Mouse (Mus musculus) hindbrain, embryonic 13.5 days (tissue): ENCODE measurements around the gene Atp8a2. TPM values are rescaled to one million over a fixed set of nuclear protein-coding genes. Genes with fewer than 3 reads are reported as not detected.

ENCODE experiments used
- ATAC-seq: fragments of 200-750 bp; cut with Nextera tagmentation; 2 replicates; pipeline ENCODE4 v1.8.0; 2017; ENCODE audit warnings: moderate TSS enrichment; ENCODE audit not compliant: low FRiP score
- H3K27ac ChIP-seq: fragments of 300-500 bp; sonication (generic); 2 replicates; pipeline ENCODE4 v1.5.1; 2015; ENCODE audit warnings: inconsistent platforms, mild to moderate bottlenecking, moderate library complexity
- H3K27me3 ChIP-seq: fragments of 300-500 bp; sonication (generic); 2 replicates; pipeline ENCODE4 v1.6.1; 2015; ENCODE audit warnings: mild to moderate bottlenecking, inconsistent platforms
- H3K36me3 ChIP-seq: fragments of 300-500 bp; sonication (generic); 2 replicates; pipeline ENCODE4 v1.6.1; 2015; ENCODE audit warnings: mild to moderate bottlenecking, inconsistent platforms
- H3K4me1 ChIP-seq: fragments of 300-500 bp; sonication (generic); replicated peaks from 2 replicates; pipeline ENCODE4 v1.6.1; 2015; ENCODE audit warnings: inconsistent platforms
- H3K4me2 ChIP-seq: fragments of 300-500 bp; sonication (generic); 2 replicates; pipeline ENCODE4 v1.6.1; 2015; ENCODE audit warnings: inconsistent platforms, mild to moderate bottlenecking, moderate library complexity
- H3K4me3 ChIP-seq: fragments of 300-500 bp; sonication (generic); 2 replicates; pipeline ENCODE4 v1.5.1; 2015; ENCODE audit warnings: mild to moderate bottlenecking, inconsistent platforms
- H3K9ac ChIP-seq: fragments of 300-500 bp; sonication (generic); 2 replicates; pipeline ENCODE4 v1.6.1; 2015; ENCODE audit warnings: mild to moderate bottlenecking, inconsistent platforms
- H3K9me3 ChIP-seq: fragments of 300-500 bp; sonication (generic); 2 replicates; pipeline ENCODE4 v1.6.1; 2016; ENCODE audit warnings: inconsistent platforms
- WGBS: fragments of 180-500 bp; shearing (Covaris S2); methylation state at CpG from one replicate; pipeline ENCODE4 v1.1.7; 2015; 5-methylcytosine and 5-hydroxymethylcytosine counted together
- polyA plus RNA-seq: library from polyadenylated mRNA; unstranded; fragments of >200 nt; fragmentation: Nextera tagmentation; extraction: Ambion mirVana; gene quantifications from 2 replicates; pipeline ENCODE4 v1.2.1, GENCODE M21; 2015

Atp8a2 gene
- polyA plus RNA-seq, 1 experiment from 2014 or later, result 33.6 TPM

DNA sequence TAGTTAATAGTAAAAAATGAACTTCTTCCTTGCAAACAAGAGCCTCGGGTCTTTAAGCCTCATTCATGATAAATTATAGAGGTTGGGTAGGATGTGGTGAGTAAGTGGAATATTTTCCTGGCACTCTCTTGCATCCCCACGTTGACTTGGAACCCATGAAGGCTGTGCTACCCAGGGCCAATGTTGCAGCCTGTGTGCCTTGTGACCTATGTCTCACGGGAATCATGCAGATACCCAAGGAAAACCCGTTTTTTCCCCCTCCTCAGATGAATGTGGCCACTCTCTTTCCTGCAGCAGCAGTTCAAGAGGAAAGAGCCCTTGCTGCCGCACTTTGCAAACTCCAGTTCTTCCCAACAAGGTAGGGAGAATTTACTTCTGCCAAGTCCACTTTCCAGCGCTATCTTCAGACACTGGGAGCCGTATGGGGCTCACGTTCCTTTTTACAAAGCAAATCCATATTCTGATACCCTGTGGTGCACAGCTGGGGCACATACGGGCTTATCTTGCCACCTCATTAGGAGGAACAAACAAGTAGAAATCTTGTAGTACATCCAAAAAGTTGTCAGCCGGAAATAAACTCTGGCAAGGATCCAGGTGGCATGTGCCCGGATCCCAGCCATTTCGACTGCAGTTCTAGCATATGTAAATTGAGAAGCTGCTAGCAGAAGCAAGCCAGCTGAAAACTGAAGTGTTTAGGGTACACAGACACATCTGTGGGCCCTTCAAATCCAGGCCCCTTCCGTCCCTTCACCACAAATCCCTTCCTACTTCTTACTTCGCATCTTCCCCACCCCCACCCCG, 309.7 kb downstream of the Atp8a2 start:
- no peak overlapping the region for H3K27ac ChIP-seq
- WGBS, result 51% methylated on average over 15 of the region's 15 CpGs
- no peak overlapping the region for H3K4me2 ChIP-seq
- no peak overlapping the region for H3K9ac ChIP-seq
- ATAC-seq, result no peak
- no peak overlapping the region for H3K4me3 ChIP-seq
- peaks cover 11% of the 10 kb centered on the region for H3K4me1 ChIP-seq
- 0 out of 2 replicates have a peak, but pooled peaks cover 3% of the 10 kb centered on the region for H3K27me3 ChIP-seq
- H3K36me3 ChIP-seq, result no peaks in the 10 kb centered on the region
- H3K9me3 ChIP-seq, result no peaks in the 10 kb centered on the region

DNA sequence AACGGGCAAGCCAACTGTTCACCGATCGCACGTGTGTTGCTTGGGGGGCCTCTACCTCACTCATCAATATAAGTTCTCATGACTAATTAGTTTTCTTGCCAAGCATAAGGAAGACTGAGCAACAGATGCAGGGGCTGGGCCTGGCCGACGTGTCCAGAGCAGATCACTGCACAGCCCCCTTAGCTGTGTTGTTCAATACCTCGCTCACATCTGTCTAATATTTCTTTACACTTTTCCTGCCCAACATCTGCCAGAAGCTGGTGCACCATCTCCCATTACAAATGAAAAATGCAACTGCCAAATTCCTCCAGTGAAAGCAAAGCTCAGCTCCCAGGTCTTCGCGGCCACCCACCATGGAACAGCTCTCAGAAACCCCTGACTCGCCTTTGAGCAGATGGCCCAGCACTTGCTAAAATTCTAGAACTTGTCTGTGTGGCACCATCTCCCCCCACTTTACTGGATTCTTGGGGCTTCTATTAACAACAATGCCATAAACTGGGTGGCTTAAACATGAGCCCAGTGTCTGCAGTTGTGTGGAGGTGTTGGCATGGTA, 313.4 kb downstream of the Atp8a2 start:
- no peak for ATAC-seq
- 87% methylated on average over 10 of the region's 10 CpGs for WGBS
- H3K27ac ChIP-seq, result no peak overlapping the region
- no peak overlapping the region for H3K4me2 ChIP-seq
- H3K4me1 ChIP-seq, result peaks cover 11% of the 10 kb centered on the region
- H3K36me3 ChIP-seq, result no peaks in the 10 kb centered on the region
- H3K9ac ChIP-seq, result no peak overlapping the region
- 0 out of 2 replicates have a peak, but pooled peaks cover 3% of the 10 kb centered on the region for H3K27me3 ChIP-seq
- no peak overlapping the region for H3K4me3 ChIP-seq
- H3K9me3 ChIP-seq, result no peaks in the 10 kb centered on the region

DNA sequence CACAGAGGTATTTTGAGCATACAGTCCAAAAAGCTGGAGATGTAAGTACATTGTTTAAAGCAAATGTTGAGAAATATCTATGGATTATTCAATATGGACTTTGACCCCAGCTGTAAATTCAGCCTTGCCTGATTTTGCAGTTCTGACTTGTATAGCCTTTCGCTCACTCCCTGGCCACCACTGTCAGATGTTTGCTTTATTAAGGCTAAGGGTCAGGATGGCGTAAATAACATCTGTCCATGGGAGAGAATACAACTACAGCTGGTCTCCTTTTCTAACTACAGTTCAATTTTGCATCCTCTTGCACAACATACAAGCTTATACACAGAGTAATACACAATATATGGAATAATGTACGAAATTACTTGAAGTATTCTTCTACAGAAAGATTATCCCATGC, 316.1 kb downstream of the Atp8a2 start:
- H3K4me1 ChIP-seq, result no peaks in the 10 kb centered on the region
- H3K9me3 ChIP-seq, result no peaks in the 10 kb centered on the region
- no peak overlapping the region for H3K27ac ChIP-seq
- H3K4me2 ChIP-seq, result no peak overlapping the region
- no peak for ATAC-seq
- no peaks in the 10 kb centered on the region for H3K27me3 ChIP-seq
- H3K9ac ChIP-seq, result no peak overlapping the region
- H3K36me3 ChIP-seq, result no peaks in the 10 kb centered on the region
- no peak overlapping the region for H3K4me3 ChIP-seq
- 88% methylated on average over 3 of the region's 3 CpGs for WGBS

GRCm38 (mm10) chr14:59878248-59878647, 318.7 kb downstream of the Atp8a2 start:
- Histone ChIP-seq H3K9me3 (no peaks in the 10 kb centered on the region), H3K36me3 (no peaks in the 10 kb centered on the region), H3K4me2 (no peak overlapping the region), H3K4me1 (no peaks in the 10 kb centered on the region), H3K27me3 (no peaks in the 10 kb centered on the region), H3K4me3 (no peak overlapping the region), H3K9ac (no peak overlapping the region), H3K27ac (no peak overlapping the region)
- ATAC-seq, result no peak
- WGBS, result 94% methylated on average over 3 of the region's 3 CpGs

- Histone ChIP-seq H3K4me3 (no peak overlapping the region), H3K4me2 (no peak overlapping the region), H3K4me1 (no peaks in the 10 kb centered on the region), H3K27me3 (no peaks in the 10 kb centered on the region), H3K27ac (no peak overlapping the region), H3K36me3 (no peaks in the 10 kb centered on the region), H3K9ac (no peak overlapping the region), H3K9me3 (no peaks in the 10 kb centered on the region)
- ATAC-seq, result no peak
- 87% methylated on average over 2 of the region's 2 CpGs for WGBS
Measured at GRCm38 (mm10) chr14:59876525-59876924, 320.5 kb downstream of the Atp8a2 start.

DNA sequence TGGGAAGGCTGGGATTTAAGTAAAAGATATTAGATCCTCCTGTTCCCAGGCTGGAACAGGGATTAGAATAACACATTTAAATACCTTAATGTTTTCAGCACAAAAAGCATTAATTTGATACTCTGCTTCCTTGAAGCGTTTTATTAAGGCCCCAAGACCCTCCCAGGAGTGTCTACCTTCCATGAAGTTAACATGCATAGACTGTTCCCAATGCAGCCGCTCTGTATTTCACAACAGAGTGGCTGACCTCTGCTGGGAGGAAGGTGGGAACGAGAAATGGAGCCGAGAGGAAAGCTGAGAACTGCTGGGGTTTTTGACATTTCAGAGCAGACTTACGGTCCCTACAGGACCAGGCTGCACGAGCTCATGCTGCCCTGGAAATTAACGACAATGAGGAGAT, 328.6 kb downstream of the Atp8a2 start:
- no peak overlapping the region for H3K9ac ChIP-seq
- 69% methylated on average over 7 of the region's 7 CpGs for WGBS
- peak overlapping the region; percentile 46; the same call in 1 of the 2 replicates for H3K27ac ChIP-seq
- no peak overlapping the region for H3K4me3 ChIP-seq
- H3K27me3 ChIP-seq, result no peaks in the 10 kb centered on the region
- no peak overlapping the region for H3K4me2 ChIP-seq
- H3K36me3 ChIP-seq, result peaks cover 4% of the 10 kb centered on the region; the same call in 1 of the 2 replicates
- H3K4me1 ChIP-seq, result peaks cover 7% of the 10 kb centered on the region; the same call in 1 of the 2 replicates
- no peak for ATAC-seq
- H3K9me3 ChIP-seq, result 0 out of 2 replicates have a peak, but pooled peaks cover 3% of the 10 kb centered on the region

- H3K4me1 ChIP-seq, result peaks cover 7% of the 10 kb centered on the region
- 59% methylated on average over 7 of the region's 7 CpGs for WGBS
- ATAC-seq, result no peak
Measured at GRCm38 (mm10) chr14:59867749-59868148, 329.2 kb downstream of the Atp8a2 start.

DNA sequence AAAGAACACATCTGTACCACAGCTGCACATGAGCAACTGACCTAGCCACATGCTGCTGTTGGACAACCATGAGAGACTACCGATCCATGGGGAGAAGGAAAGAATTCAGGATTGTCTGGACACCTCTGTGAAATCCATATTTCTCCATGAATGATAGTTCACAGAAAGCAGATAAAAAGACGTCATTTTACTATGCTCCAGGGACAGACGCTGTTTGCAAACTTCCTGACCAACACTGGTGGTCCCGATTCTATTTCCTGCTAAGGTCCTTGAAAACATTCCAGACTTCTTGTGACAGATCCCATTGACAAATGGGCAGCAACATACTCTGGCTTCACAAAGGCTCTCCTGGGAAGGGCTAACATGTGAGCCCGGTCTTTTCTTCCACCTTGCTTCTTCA, 331.0 kb downstream of the Atp8a2 start:
- WGBS, result 79% methylated on average over 5 of the region's 5 CpGs
- ATAC-seq, result no peak
- H3K9ac ChIP-seq, result no peak overlapping the region

More at GRCm38 (mm10) chr14:59867749-59868148, 329.2 kb downstream of the Atp8a2 start:
- H3K27me3 ChIP-seq, result no peaks in the 10 kb centered on the region
- H3K27ac ChIP-seq, result peak overlapping the region; percentile 46; the same call in 1 of the 2 replicates
- no peak overlapping the region for H3K4me2 ChIP-seq
- H3K9me3 ChIP-seq, result 0 out of 2 replicates have a peak, but pooled peaks cover 3% of the 10 kb centered on the region
- H3K4me3 ChIP-seq, result no peak overlapping the region
- no peak overlapping the region for H3K9ac ChIP-seq
- H3K36me3 ChIP-seq, result peaks cover 4% of the 10 kb centered on the region; the same call in 1 of the 2 replicates

DNA sequence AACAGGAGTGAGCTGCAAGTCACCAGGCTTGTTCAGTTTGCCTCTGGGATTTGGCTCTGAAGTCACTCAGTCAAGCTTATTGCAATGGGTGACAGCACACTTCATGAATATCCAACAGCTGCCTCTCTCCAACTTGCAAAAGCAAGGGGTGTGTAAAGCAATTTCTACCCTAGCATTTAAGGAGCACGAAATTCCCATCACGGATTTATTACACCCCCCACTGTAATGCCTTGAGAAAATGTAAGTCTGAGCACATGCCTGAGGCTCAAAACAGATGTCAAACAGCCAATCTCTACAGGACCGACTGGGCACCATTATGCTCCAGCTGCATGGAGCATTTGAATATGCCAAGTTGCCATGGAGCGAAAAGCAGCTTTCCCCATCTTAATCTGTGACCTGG, 334.6 kb downstream of the Atp8a2 start:
- Histone ChIP-seq H3K27ac (no peak overlapping the region), H3K9me3 (0 out of 2 replicates have a peak, but pooled peaks cover 3% of the 10 kb centered on the region), H3K4me1 (peaks cover 6% of the 10 kb centered on the region; the same call in 1 of the 2 replicates), H3K27me3 (no peaks in the 10 kb centered on the region), H3K4me2 (no peak overlapping the region), H3K4me3 (no peak overlapping the region), H3K36me3 (peaks cover 4% of the 10 kb centered on the region; the same call in 1 of the 2 replicates), H3K9ac (no peak overlapping the region)
- ATAC-seq, result peak; percentile 66; the same call in 1 of the 2 replicates
- 55% methylated on average over 4 of the region's 4 CpGs for WGBS

More for the DNA sequence above, 331.0 kb downstream of the Atp8a2 start:
- H3K27me3 ChIP-seq, result no peaks in the 10 kb centered on the region
- 0 out of 2 replicates have a peak, but pooled peaks cover 3% of the 10 kb centered on the region for H3K9me3 ChIP-seq
- no peak overlapping the region for H3K27ac ChIP-seq
- H3K36me3 ChIP-seq, result peaks cover 4% of the 10 kb centered on the region; the same call in 1 of the 2 replicates
- no peak overlapping the region for H3K4me3 ChIP-seq
- H3K4me2 ChIP-seq, result no peak overlapping the region
- peaks cover 12% of the 10 kb centered on the region for H3K4me1 ChIP-seq

DNA sequence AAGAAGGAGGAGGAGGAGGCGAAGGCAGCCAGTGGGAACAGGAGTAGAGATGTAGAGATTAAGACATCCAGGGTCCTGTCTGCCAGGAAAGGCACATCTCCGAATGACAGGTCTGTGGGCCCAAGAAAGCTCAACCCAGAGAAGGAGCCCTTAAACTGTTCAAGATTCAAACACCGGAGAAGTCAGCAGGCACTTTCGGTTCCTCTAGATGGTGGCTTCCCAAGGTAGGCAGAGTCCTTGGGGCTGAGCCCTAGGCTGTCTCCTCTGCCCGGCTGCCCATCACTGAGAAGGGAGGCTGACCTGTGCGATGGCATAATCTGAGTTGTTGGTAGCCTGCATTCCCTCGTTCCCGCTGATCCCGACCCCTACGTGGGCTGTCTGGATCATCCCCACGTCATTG, 337.1 kb downstream of the Atp8a2 start:
- H3K4me1 ChIP-seq, result peaks cover 6% of the 10 kb centered on the region; the same call in 1 of the 2 replicates
- H3K4me2 ChIP-seq, result no peak overlapping the region
- H3K9me3 ChIP-seq, result 0 out of 2 replicates have a peak, but pooled peaks cover 3% of the 10 kb centered on the region
- H3K9ac ChIP-seq, result no peak overlapping the region
- no peak overlapping the region for H3K27ac ChIP-seq
- peaks cover 17% of the 10 kb centered on the region for H3K36me3 ChIP-seq
- 94% methylated on average over 11 of the region's 11 CpGs for WGBS
- no peaks in the 10 kb centered on the region for H3K27me3 ChIP-seq
- H3K4me3 ChIP-seq, result no peak overlapping the region
- ATAC-seq, result no peak

GRCm38 (mm10) chr14:59858501-59859225, 338.3 kb downstream of the Atp8a2 start:
- no peaks in the 10 kb centered on the region for H3K27me3 ChIP-seq
- no peak overlapping the region for H3K9ac ChIP-seq
- H3K36me3 ChIP-seq, result peaks cover 13% of the 10 kb centered on the region
- no peak overlapping the region for H3K4me2 ChIP-seq
- no peak overlapping the region for H3K27ac ChIP-seq
- H3K9me3 ChIP-seq, result no peaks in the 10 kb centered on the region
- 81% methylated on average over 6 of the region's 6 CpGs for WGBS
- no peak overlapping the region for H3K4me3 ChIP-seq
- no peak for ATAC-seq
- peaks cover 6% of the 10 kb centered on the region; the same call in 1 of the 2 replicates for H3K4me1 ChIP-seq

DNA sequence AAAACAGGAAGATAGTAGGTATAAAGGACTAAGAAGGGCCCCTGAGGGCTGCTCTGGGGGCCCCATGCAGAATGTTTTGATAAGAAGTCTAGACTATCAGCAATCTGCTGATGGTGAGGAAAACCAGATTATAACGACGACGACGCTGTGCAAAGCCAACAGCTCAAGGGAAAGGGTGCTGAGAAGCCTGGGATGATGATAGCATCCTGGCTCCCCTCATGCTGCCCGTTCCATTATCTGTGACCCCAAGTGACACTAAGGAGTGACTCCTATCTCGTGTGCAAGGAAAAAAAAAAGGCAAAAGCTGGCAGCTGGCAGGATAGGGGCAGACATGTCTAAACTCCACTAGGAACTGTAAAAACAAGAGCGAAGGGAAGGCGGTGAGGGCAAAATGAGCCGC, 343.8 kb downstream of the Atp8a2 start:
- Histone ChIP-seq H3K27me3 (no peaks in the 10 kb centered on the region), H3K4me2 (no peak overlapping the region), H3K9me3 (no peaks in the 10 kb centered on the region), H3K36me3 (peaks cover 13% of the 10 kb centered on the region), H3K4me1 (no peaks in the 10 kb centered on the region), H3K4me3 (no peak overlapping the region), H3K9ac (no peak overlapping the region), H3K27ac (no peak overlapping the region)
- 71% methylated on average over 9 of the region's 9 CpGs for WGBS
- ATAC-seq, result no peak
